Mouse (Mus musculus) frontal cortex, postnatal 36 days (tissue): ENCODE data around the gene Il17c.

ENCODE experiments used
- DNase-seq, 2 experiments: peaks; one replicate each; pipeline ENCODE4 v3.0.0; 2022; ENCODE audit warnings: low spot score in 2 of 2

The Il17c gene

GRCm38 (mm10) chr8:122421376-122422070 lies at the start of gene Il17c:
Il17c (plus strand) TSS chr8:122422020.
- no peak for DNase-seq

- DNase-seq = no peak
Measured at GRCm38 (mm10) chr8:122375320-122375719, 46.5 kb upstream of the Il17c start.

- no peak for DNase-seq
Measured at GRCm38 (mm10) chr8:122375751-122376364, 46.0 kb upstream of the Il17c start.

DNA sequence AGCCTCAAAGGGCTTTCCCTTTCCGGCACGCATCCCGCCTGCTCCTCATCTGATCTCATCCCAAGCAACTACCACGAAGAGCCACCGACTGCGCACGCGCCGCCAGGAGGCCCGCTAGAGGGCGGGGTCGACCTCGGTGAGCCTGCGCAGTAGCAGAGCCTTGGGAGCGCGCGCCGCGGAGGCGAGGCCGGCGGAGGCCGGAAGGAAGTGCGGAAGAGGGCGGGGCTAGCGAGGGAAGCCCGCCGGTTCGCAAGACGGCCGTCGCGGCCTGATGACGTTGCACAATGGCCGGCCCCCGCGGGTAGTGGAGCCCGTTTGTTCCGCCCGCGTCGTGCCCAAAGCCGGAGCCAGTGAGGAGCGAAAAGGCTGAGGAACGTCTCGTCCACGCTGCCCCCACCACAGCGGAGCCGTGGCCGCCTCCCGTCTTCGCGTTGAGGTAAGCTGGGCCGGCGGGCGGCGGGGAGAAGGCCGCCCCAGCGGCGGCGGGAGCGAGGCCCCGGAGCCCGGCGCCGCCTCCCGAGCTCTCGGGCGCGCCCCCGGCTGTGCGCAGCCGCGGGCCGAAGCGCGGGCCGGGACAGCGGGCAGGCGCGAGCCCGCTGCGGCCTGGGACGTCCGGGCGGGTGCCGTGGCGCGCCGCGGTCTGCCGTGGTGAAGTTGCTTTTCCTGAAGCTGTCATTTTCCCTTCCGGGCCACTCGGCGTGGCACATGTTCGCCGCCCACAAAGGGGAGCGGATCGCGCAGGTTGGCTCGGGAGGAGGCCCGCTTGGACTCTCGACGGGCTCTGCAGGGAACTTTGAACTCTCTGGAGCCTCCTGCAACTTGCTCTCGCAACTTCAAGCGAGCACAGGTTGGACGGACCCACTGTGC lies 45.2 kb upstream of the Il17c start, which contains the start of gene Zc3h18:
TSS of gene Zc3h18 (plus strand) at position 245 of the 867 bp plus-strand sequence.
- DNase-seq = peak; percentile 99

DNA sequence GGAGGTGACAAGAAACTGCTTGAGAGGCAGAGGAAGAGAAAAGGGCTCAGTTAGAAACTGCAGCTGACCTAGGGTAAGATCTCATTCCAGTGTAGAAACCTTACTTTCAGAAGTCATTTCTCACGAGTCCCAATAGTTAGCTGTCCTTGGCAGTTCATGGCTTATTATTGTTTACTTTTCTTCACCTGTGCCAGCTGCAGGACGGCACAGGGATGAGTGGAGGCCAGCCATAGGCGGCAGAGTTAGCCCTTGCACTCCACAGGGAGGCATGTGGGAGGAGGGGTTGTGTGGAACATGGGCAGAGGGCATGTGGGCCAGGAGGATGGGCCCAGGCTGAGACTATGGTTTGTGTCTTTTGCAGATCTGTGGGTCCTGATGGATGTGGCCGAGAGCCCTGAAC lies 38.8 kb upstream of the Il17c start:
- no peak for DNase-seq

DNA sequence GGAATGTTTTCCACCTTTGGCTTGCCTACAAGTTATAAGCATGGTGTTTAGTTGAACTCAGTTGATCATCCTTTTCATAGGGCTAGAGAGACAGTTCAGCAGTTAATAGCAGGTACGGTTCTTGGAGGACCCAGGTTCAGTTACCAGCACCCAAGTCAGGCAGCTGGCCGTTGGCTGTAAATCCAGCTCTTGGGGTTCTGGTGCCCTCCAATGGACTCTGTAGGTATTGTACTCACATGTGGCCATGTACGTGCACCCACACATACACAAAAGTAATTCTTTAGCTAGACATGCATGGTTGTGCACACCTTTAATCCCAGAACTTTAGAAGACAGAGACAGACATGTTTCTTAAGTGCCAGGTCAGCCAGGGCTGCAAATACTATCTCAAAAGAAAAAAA lies 32.5 kb upstream of the Il17c start:
- DNase-seq = no peak

- DNase-seq = no peak
Measured at GRCm38 (mm10) chr8:122390758-122391157, 31.1 kb upstream of the Il17c start.

GRCm38 (mm10) chr8:122393717-122394116 lies 28.1 kb upstream of the Il17c start:
- DNase-seq = no peak

DNA sequence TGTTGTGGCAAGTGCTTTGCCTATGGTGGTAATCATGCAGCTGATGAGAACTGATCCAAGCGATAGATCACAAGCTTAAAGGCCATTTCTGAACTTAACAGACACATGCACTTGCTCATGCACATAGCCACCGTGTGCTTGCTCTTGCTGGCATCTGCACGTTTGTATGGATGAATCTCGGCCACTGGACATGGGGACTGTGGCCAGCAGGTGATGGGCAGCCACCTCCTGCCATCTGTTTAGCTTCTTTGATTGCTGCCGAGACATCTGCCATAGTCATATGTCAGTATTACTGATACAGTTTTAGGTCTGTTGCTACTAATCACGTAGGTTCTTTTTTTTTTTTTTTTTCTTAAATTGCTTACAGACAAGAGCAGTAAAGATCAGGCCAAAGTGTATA lies 26.5 kb upstream of the Il17c start:
- no peak for DNase-seq

DNA sequence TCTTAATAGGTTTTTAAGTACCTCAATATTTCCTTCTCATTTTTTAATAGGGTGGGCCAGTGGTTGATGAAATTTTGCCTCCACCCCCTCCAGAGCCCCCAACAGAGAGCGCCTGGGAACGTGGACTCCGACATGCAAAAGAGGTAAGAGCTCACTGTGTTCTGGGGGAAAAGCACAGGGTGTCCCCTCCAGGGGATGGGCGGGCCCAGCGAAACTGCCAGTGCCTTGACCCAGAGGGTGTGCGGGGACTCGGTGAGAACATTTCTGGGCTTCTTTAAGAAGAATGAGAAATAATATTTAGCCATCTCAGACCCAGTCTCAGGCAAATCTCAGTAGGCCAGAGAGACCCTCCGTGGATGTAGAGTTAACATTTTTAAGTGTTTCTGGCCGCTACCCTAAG lies 23.6 kb upstream of the Il17c start:
- no peak for DNase-seq

- no peak for DNase-seq
Measured at GRCm38 (mm10) chr8:122405146-122405805, 16.5 kb upstream of the Il17c start.

GRCm38 (mm10) chr8:122407678-122408077 lies 14.1 kb upstream of the Il17c start:
- no peak for DNase-seq

DNA sequence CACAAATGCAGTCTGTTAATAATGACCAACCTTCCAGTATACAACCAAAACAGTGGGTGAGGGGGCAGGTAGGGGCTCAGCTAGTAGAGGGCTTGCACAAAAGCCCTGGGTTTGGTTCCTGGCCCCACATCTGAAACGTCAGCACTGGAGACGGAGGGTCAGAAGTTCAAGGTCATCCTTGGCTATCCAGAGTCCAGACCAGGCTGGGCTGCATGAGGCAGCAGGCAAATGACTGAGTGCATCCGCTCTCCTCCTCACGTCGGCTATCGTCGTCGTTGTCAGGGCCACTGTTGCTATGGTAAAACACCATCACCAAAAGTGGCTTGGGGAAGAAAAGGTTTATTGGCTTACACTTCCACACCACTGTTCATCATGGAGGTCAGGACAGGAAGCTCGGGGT lies 7.5 kb upstream of the Il17c start:
- DNase-seq = no peak

- no peak for DNase-seq
Measured at GRCm38 (mm10) chr8:122415554-122415953, 6.3 kb upstream of the Il17c start.

GRCm38 (mm10) chr8:122419881-122420555 lies 1.8 kb upstream of the Il17c start:
- DNase-seq = peak; percentile 59 to 69

GRCm38 (mm10) chr8:122423217-122423616 lies 1.4 kb downstream of the Il17c start:
- no peak for DNase-seq

- no peak for DNase-seq
Measured at GRCm38 (mm10) chr8:122423659-122424058, 1.8 kb downstream of the Il17c start.

DNA sequence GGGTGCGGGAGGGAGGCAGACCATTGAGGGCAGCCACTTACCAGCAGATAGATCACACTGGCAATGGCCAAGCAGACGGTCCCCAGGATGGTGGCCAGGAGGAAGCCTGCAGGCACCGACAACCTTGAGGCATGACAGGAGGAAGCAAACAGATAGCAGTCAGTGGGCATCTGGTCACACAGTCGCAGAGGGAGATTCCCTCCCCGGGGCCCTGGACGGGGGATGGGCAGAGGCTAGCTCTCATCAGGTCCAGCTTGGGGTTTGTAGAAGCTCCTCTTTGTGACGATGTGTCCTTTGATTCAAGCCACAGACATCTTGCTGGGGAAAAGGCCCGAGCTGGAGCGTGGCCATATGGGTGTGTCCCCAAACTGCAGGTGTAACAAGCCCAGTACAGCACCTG lies 4.3 kb downstream of the Il17c start:
- DNase-seq = no peak

GRCm38 (mm10) chr8:122427607-122428006 lies 5.8 kb downstream of the Il17c start:
- no peak for DNase-seq

GRCm38 (mm10) chr8:122428163-122428562 lies 6.3 kb downstream of the Il17c start:
- DNase-seq = no peak

GRCm38 (mm10) chr8:122430058-122430636 lies 8.3 kb downstream of the Il17c start:
- no peak for DNase-seq
